Mouse (Mus musculus) limb, embryonic 14.5 days (tissue): ENCODE results near the gene Galnt10. TPM values are rescaled to one million over a fixed set of nuclear protein-coding genes. Genes with fewer than 3 reads are reported as not detected.
A peak's percentile ranks its signal among the peaks of the same experiment; 100 is the strongest.

Source experiments
- ATAC-seq: fragments of 200-750 bp; cut with Nextera tagmentation; 2 replicates; pipeline ENCODE4 v1.8.0; 2017; ENCODE audit warnings: low read depth, moderate number of reproducible peaks, moderate TSS enrichment; ENCODE audit not compliant: low FRiP score
- DNase-seq: peaks from one replicate; pipeline ENCODE4 v3.0.0-alpha.2; 2015; ENCODE audit warnings: low spot score
- H3K27ac ChIP-seq: fragments of 300-500 bp; sonication (generic); replicated peaks from 2 replicates; pipeline ENCODE4 v1.5.1; 2014; ENCODE audit warnings: low read depth, mild to moderate bottlenecking, low read length, moderate library complexity, mixed read lengths
- H3K27me3 ChIP-seq: fragments of 300-500 bp; sonication (generic); 2 replicates; pipeline ENCODE4 v1.6.1; 2014; ENCODE audit warnings: low read length, mixed read lengths; ENCODE audit not compliant: control insufficient read depth, insufficient read depth
- H3K36me3 ChIP-seq: fragments of 300-500 bp; sonication (generic); 2 replicates; pipeline ENCODE4 v1.6.1; 2014; ENCODE audit warnings: mild to moderate bottlenecking, low read length, moderate library complexity, mixed read lengths; ENCODE audit not compliant: control insufficient read depth, insufficient read depth
- H3K4me1 ChIP-seq: fragments of 300-500 bp; sonication (generic); 2 replicates; pipeline ENCODE4 v1.6.1; 2014; ENCODE audit warnings: antibody characterized with exemption, low read length, mixed read lengths; ENCODE audit not compliant: control insufficient read depth, insufficient read depth
- H3K4me2 ChIP-seq: fragments of 300-500 bp; sonication (generic); replicated peaks from 2 replicates; pipeline ENCODE4 v1.6.1; 2014; ENCODE audit warnings: low read depth, mild to moderate bottlenecking, low read length, moderate library complexity; ENCODE audit not compliant: severe bottlenecking
- H3K4me3 ChIP-seq: fragments of 300-500 bp; sonication (generic); replicated peaks from 2 replicates; pipeline ENCODE4 v1.5.1; 2014; ENCODE audit warnings: low read length
- H3K9ac ChIP-seq: fragments of 300-500 bp; sonication (generic); 2 replicates; pipeline ENCODE4 v1.6.1; 2014; ENCODE audit warnings: mild to moderate bottlenecking, low read depth, low read length, moderate library complexity; ENCODE audit not compliant: severe bottlenecking
- H3K9me3 ChIP-seq: fragments of 300-500 bp; sonication (generic); 2 replicates; pipeline ENCODE4 v1.6.1; 2016; ENCODE audit warnings: low read length; ENCODE audit not compliant: control insufficient read depth
- POLR2A ChIP-seq: fragments of 200-500 bp; IDR thresholded peaks from 2 replicates; pipeline ENCODE4 v1.8.0; 2012; ENCODE audit warnings: inconsistent platforms, mild to moderate bottlenecking, moderate library complexity, borderline replicate concordance; ENCODE audit not compliant: insufficient read depth, insufficient read length; ENCODE audit errors: extremely low read depth
- WGBS: fragments of 180-500 bp; shearing (Covaris S2); extraction: QIAGEN DNeasy Blood & Tissue Kit; methylation state at CpG from one replicate; pipeline ENCODE4 v1.1.7; 2014; 5-methylcytosine and 5-hydroxymethylcytosine counted together
- polyA plus RNA-seq, 2 experiments: library from polyadenylated mRNA; depleted of rRNA in 1 of 2; stranded (reverse) in 1 of 2; unstranded in 1 of 2; fragments of >200 nt; fragmentation: Nextera tagmentation in 1 of 2; extraction: Ambion mirVana in 1 of 2; gene quantifications; 2 replicates each; pipeline versions ENCODE4 v1.2.1 to v1.2.3; 2012 to 2014

The Galnt10 gene
- polyA plus RNA-seq, 2 experiments: 24.4 to 26.5 TPM

DNA sequence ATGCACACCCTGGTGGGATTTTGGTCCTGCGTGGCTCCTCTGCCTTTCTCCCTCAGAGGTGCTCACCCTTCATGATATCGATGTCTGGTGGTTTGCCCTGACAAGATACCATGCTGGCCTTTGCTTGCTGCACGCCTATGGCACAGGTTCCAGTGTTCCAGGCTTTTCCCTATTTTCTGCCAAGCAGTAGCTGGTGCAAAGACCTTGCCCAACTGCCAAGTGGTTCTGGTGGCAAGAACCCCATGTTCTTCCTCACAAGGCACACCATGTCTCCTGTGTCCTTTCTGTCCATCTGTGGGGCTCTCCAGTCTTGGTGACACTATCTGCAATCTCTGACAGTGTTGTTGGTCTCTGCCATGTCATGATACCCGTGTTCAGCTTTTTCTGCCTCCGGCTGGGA, 45.6 kb downstream of the Galnt10 start:
- Histone ChIP-seq H3K9me3 (no peaks in the 10 kb centered on the region), H3K4me2 (no peak overlapping the region), H3K27ac (no peak overlapping the region), H3K4me3 (no peak overlapping the region), H3K27me3 (no peaks in the 10 kb centered on the region), H3K9ac (no peak overlapping the region), H3K4me1 (peaks cover 11% of the 10 kb centered on the region), H3K36me3 (no peaks in the 10 kb centered on the region; the same call in 1 of the 2 replicates)
- no peak for TF ChIP-seq POLR2A
- 89% methylated on average over 5 of the region's 5 CpGs for WGBS
- ATAC-seq: no peak
- no peak for DNase-seq

- H3K9me3 ChIP-seq: no peaks in the 10 kb centered on the region
- H3K4me1 ChIP-seq: peaks cover 19% of the 10 kb centered on the region
- H3K27ac ChIP-seq: no peak overlapping the region
- no peaks in the 10 kb centered on the region; the same call in 1 of the 2 replicates for H3K36me3 ChIP-seq
- no peak overlapping the region for H3K4me2 ChIP-seq
- DNase-seq: no peak
- no peak for ATAC-seq
- WGBS: 67% methylated on average over 6 of the region's 6 CpGs
- no peak overlapping the region for H3K9ac ChIP-seq
- TF ChIP-seq POLR2A: no peak
- no peaks in the 10 kb centered on the region for H3K27me3 ChIP-seq
- no peak overlapping the region for H3K4me3 ChIP-seq
Measured at GRCm38 (mm10) chr11:57691939-57692338, 46.7 kb downstream of the Galnt10 start.

- Histone ChIP-seq H3K4me1 (peaks cover 24% of the 10 kb centered on the region), H3K9ac (no peak overlapping the region), H3K4me3 (no peak overlapping the region), H3K27me3 (no peaks in the 10 kb centered on the region), H3K27ac (no peak overlapping the region), H3K9me3 (no peaks in the 10 kb centered on the region), H3K36me3 (no peaks in the 10 kb centered on the region; the same call in 1 of the 2 replicates), H3K4me2 (no peak overlapping the region)
- DNase-seq (no peak), ATAC-seq (no peak)
- no peak for TF ChIP-seq POLR2A
- 76% methylated on average over 7 of the region's 7 CpGs for WGBS
Measured at GRCm38 (mm10) chr11:57692726-57693125, 47.5 kb downstream of the Galnt10 start.

- no peak overlapping the region for H3K9ac ChIP-seq
- 95% methylated on average over 6 of the region's 6 CpGs for WGBS
- H3K27ac ChIP-seq: no peak overlapping the region
- peaks cover 14% of the 10 kb centered on the region for H3K4me1 ChIP-seq
- no peak for TF ChIP-seq POLR2A
- DNase-seq (no peak), ATAC-seq (no peak)
- no peaks in the 10 kb centered on the region for H3K9me3 ChIP-seq
- H3K36me3 ChIP-seq: no peaks in the 10 kb centered on the region; the same call in 1 of the 2 replicates
- no peak overlapping the region for H3K4me3 ChIP-seq
- H3K27me3 ChIP-seq: no peaks in the 10 kb centered on the region
- H3K4me2 ChIP-seq: no peak overlapping the region
Measured at GRCm38 (mm10) chr11:57694486-57694885, 49.2 kb downstream of the Galnt10 start.

DNA sequence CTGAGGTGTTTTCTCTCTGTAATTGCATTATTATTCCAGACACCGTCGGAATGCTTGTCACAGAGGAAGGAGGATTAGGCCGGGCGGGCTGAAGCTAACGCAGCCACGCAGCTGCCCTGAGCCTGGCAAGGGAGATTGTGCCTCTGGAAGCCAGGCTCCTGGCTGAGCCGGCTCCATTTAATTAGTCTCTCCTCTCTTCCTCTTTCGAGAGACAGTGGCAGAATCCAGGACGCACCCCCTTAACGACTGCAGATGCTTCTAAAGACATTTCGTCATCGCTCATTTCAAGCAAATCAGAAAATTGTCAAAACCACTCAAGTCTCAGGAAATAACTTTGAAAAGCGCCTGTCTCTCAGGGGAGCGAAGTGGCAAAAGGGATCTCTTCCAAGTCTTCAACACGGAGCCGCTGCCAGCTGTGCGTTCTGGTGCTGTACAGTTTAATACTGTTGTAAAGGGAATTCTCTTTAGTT, 51.0 kb downstream of the Galnt10 start:
- Histone ChIP-seq H3K9me3 (no peaks in the 10 kb centered on the region), H3K9ac (no peak overlapping the region), H3K4me2 (peak overlapping the region; percentile 1; the same call in 1 of the 2 replicates), H3K4me1 (peaks cover 17% of the 10 kb centered on the region), H3K36me3 (no peaks in the 10 kb centered on the region; the same call in 1 of the 2 replicates), H3K27me3 (no peaks in the 10 kb centered on the region), H3K27ac (no peak overlapping the region), H3K4me3 (no peak overlapping the region)
- TF ChIP-seq POLR2A: no peak
- DNase-seq (no peak), ATAC-seq (0 out of 2 replicates have a peak, but pooled peaks have one; percentile 31)
- WGBS: 20% methylated on average over 17 of the region's 17 CpGs

DNA sequence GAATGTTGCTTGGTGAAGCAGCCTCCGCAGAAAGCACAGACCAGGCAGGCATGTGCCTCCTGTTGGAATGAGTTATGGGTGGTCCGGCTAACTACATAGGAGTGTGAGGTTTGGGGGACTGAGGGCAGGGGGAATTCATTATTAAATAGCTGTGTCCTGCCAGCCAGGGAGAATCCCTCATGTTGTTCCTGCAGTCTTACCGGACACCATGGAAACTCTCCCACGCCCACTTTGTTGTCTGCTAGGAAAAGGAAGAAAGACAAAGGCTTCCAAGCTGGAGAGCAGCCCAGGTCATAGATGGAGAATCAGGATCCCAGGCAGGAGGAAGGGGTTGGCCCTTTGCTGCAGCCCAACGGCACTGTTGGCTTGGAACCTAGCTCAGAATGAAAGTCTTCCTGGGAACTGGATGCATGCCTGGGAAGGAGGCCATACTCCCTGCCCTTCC, 51.6 kb downstream of the Galnt10 start:
- DNase-seq (no peak), ATAC-seq (no peak)
- no peaks in the 10 kb centered on the region; the same call in 1 of the 2 replicates for H3K36me3 ChIP-seq
- no peak overlapping the region for H3K9ac ChIP-seq
- H3K4me3 ChIP-seq: no peak overlapping the region
- no peaks in the 10 kb centered on the region for H3K9me3 ChIP-seq
- TF ChIP-seq POLR2A: no peak
- H3K27ac ChIP-seq: 0 out of 2 replicates have a peak overlapping the region, but pooled peaks have one; percentile 1
- no peaks in the 10 kb centered on the region for H3K27me3 ChIP-seq
- 41% methylated on average over 4 of the region's 5 CpGs for WGBS
- H3K4me1 ChIP-seq: peaks cover 18% of the 10 kb centered on the region
- 0 out of 2 replicates have a peak overlapping the region, but pooled peaks have one; percentile 1 for H3K4me2 ChIP-seq
